Mouse (Mus musculus): ENCODE measurements around the gene Abcc8.

DNA sequence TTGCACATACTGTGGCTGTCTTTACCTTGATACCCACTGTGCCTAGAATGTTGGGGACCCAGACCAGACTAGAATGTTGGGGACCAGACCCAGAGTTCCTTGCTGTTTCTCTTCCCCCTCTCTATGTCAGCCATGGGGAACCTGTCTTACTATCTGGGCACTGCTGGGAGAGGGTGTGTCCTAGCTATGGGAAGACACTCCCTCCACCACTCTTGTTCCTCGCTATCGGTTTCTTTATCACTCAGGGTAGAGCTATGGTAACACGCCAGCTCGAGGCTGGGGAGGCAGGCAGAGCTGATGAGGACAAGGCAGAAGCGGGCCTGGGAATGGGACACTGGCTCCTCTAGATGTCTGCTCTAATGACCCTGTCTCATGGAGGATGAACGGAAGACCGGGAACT lies 32.4 kb downstream of the Abcc8 start:
- TF ChIP-seq CTCF (IDR thresholded peaks at IDR 0.05; ENCODE audit: low read depth) (no peak), EP300 (IDR thresholded peaks at IDR 0.05; ENCODE audit: low read depth) (no peak)
